Comparison of ENCODE assay signal across 20 mouse cellular contexts in the genomic region with DNA sequence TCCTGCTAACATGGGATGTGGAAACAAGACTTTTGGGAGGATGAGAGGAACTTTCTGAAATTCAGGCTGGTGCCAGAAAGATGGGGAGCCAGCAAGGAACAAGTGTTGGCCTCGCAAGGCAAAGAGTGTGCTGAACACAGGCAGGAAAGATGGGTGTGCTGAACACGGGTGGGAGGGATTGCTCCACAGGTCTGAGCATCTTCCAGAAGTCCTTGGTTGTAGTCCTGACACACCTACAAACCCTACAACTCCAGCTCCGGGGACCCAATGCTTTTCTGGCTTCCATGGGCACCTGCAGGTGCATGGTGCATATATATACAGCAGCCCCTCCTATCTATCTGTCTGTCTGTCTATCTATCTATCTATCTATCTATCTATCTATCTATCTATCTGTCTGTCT. TPM values are rescaled to one million over a fixed set of nuclear protein-coding genes. Genes with fewer than 3 reads are reported as not detected.
DNase-seq lines count a peak whose midpoint lies in the region; ATAC-seq lines count a peak whose summit lies in the region.
"Had no signal": no experiment of that assay in that cellular context is flagged by ENCODE, and none has a peak within 500 bp of the region (broad histone marks: within the 10 kb centered on the region; RNA-seq: fewer than 3 reads in every experiment).

No protein-coding gene starts in this region.

- H3K27me3 ChIP-seq in heart, embryonic 12.5 days (replicated peaks) = no peaks in the 10 kb centered on the region
- H3K27me3 ChIP-seq in heart, embryonic 10.5 days (ENCODE audit: insufficient read depth, poor library complexity, severe bottlenecking) = no peaks in the 10 kb centered on the region
- H3K27me3 ChIP-seq: Patski had no signal

- H3K27ac ChIP-seq in heart, embryonic 12.5 days (ENCODE audit: poor library complexity, severe bottlenecking) = no peak overlapping the region
- H3K27ac ChIP-seq in heart, embryonic 10.5 days = no peak overlapping the region

- no peak overlapping the region for H3K4me2 ChIP-seq in heart, embryonic 12.5 days

- intact Hi-C loops in heart, postnatal 10 days (cut with DNase I) = no loop called here

- no peaks in the 10 kb centered on the region for H3K36me3 ChIP-seq in heart, embryonic 12.5 days
- no peaks in the 10 kb centered on the region for H3K36me3 ChIP-seq in heart, embryonic 10.5 days
- H3K36me3 ChIP-seq: G1E had no signal

- ATAC-seq in heart, embryonic 12.5 days (ENCODE audit: insufficient number of reproducible peaks, low FRiP score) = no peak
- ATAC-seq: activated CD4-positive, CD25-positive, alpha-beta regulatory T cell, adult 4 months; CD4-positive, CD25-positive, alpha-beta regulatory T cell, adult 4 months; Patski had no signal

- H3K9ac ChIP-seq in heart, embryonic 12.5 days = no peak overlapping the region

- H3K9me3 ChIP-seq in heart, embryonic 12.5 days (replicated peaks) = no peaks in the 10 kb centered on the region; the same call in 1 of the 2 replicates
- no peaks in the 10 kb centered on the region for H3K9me3 ChIP-seq in heart, embryonic 10.5 days
- H3K9me3 ChIP-seq: G1E had no signal

- H3K4me3 ChIP-seq in heart, embryonic 12.5 days = no peak overlapping the region
- H3K4me3 ChIP-seq in heart, embryonic 10.5 days = no peak overlapping the region

- 74% methylated on average over 3 of the region's 3 CpGs for WGBS in heart, embryonic 12.5 days
- 85% methylated on average over 3 of the region's 3 CpGs for WGBS in heart, embryonic 10.5 days

- DNase-seq in heart, adult 11 months = peak; percentile 82
- peak; percentile 63 for DNase-seq in heart, embryonic 10.5 days (ENCODE audit: low spot score)
- no peak for DNase-seq in heart, postnatal 10 days
- DNase-seq: adrenal gland, adult 2 months; adrenal gland, adult 8-10 months; adrenal gland, postnatal 10 days; adrenal gland, postnatal 14 days; adrenal gland, postnatal 25 days; adrenal gland, postnatal 36 days; B cell, adult 2 months; cerebellum, adult 11 months; cerebellum, adult 11-12 months; cerebellum, adult 18-20 months had no signal

- no peaks in the 10 kb centered on the region; the same call in 1 of the 2 replicates for H3K4me1 ChIP-seq in heart, embryonic 12.5 days (replicated peaks)
- H3K4me1 ChIP-seq in heart, embryonic 10.5 days = peaks cover 10% of the 10 kb centered on the region

RNA-seq across cellular contexts. Expression of a gene that starts 44.1 kb away (rescaled TPM):
- polyA plus RNA-seq in heart, embryonic 12.5 days (2016; fragmentation: Nextera tagmentation; extraction: Ambion mirVana) = 0.13 TPM in 1 of 2 replicates, not detected in the other
- 0.04 TPM in 1 of 2 replicates, not detected in the other for polyA plus RNA-seq in heart, embryonic 10.5 days (2016; fragmentation: Nextera tagmentation; extraction: Ambion mirVana)
- total RNA-seq in heart, postnatal 10 days (2021) = not detected
- total RNA-seq: adrenal gland, postnatal 25 days; adrenal gland, postnatal 36 days; MEL had no signal
- polyA plus RNA-seq: C2C12, G1E had no signal

Comparison
In these comparisons a context has a peak if more than half of its experiments do, and no peak if none do; other contexts are left out.
1. DNase-seq: peak in heart, adult 11 months (single experiment) and heart, embryonic 10.5 days (single experiment); none in heart, postnatal 10 days (0 of 2).